Comparison of ENCODE assay signal across 8 mouse cellular contexts in the genomic region with DNA sequence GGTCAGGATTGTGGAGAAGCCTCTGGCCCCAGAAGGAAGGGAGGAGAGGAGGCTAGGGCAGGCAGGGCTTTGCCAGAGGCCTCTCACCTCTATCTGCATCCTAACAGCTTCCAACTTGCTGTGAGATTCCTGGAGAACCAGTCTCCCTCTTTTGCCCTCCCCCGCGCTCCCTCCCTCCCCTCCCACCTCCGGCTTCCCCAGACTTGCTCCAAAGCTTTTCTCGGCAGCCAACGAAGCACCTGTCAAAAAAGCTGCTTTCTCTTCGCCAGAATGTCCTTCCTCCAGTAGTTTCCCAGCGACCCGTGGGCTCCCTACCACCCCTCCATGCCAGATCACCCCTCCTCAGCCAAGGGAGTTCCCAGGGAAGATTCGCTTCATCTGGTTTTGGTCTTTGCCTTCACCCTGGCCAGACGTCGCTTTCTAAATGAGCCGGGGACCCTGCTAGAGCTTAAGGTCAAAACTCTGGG. TPM values are rescaled to one million over a fixed set of nuclear protein-coding genes. Genes with fewer than 3 reads are reported as not detected.
DNase-seq lines count a peak whose midpoint lies in the region; ATAC-seq and TF ChIP-seq lines count a peak whose summit lies in the region.

No protein-coding gene starts in this region.

- H3K9ac ChIP-seq in liver, adult 2 months (ENCODE audit: low read depth, low read length), result peak overlapping the region; percentile 89
- peak overlapping the region; percentile 81 for H3K9ac ChIP-seq in forebrain, embryonic 11.5 days (ENCODE audit: low read length)
- peak overlapping the region; percentile 85 for H3K9ac ChIP-seq in neural tube, embryonic 13.5 days

- WGBS in liver, adult 2 months, result under 1% methylated on average over 10 of the region's 12 CpGs
- 2% methylated on average over 11 of the region's 12 CpGs for WGBS in forebrain, embryonic 11.5 days
- 2% methylated on average over 12 of the region's 12 CpGs for WGBS in neural tube, embryonic 13.5 days

- H3K36me3 ChIP-seq in liver, adult 2 months (ENCODE audit: control insufficient read depth, insufficient read depth, low read length), result no peaks in the 10 kb centered on the region
- no peaks in the 10 kb centered on the region for H3K36me3 ChIP-seq in forebrain, embryonic 11.5 days (ENCODE audit: control insufficient read depth, insufficient read depth, low read length)
- H3K36me3 ChIP-seq in neural tube, embryonic 13.5 days, result no peaks in the 10 kb centered on the region

- no peaks in the 10 kb centered on the region for H3K9me3 ChIP-seq in forebrain, embryonic 11.5 days (ENCODE audit: control insufficient read depth, low read length)
- no peaks in the 10 kb centered on the region for H3K9me3 ChIP-seq in neural tube, embryonic 13.5 days

- peak overlapping the region; percentile 92 for H3K4me2 ChIP-seq in forebrain, embryonic 11.5 days (ENCODE audit: low read depth, low read length, severe bottlenecking)
- peak overlapping the region; percentile 89 for H3K4me2 ChIP-seq in neural tube, embryonic 13.5 days

- no peaks in the 10 kb centered on the region for H3K27me3 ChIP-seq in liver, adult 2 months (ENCODE audit: control insufficient read depth, insufficient read depth, low read length)
- peaks cover 4% of the 10 kb centered on the region for H3K27me3 ChIP-seq in forebrain, embryonic 11.5 days (ENCODE audit: control insufficient read depth, insufficient read depth, low read length)
- peaks cover 23% of the 10 kb centered on the region for H3K27me3 ChIP-seq in neural tube, embryonic 13.5 days

- no peak for TF ChIP-seq POLR2A in liver, adult 2 months (IDR thresholded peaks at IDR 0.05; ENCODE audit: extremely low read depth, insufficient read depth, low read length)

- peak overlapping the region; percentile 76 for H3K27ac ChIP-seq in liver, adult 2 months (replicated peaks; ENCODE audit: insufficient read depth, low read depth, low read length)
- no peak overlapping the region for H3K27ac ChIP-seq in forebrain, embryonic 11.5 days (ENCODE audit: low read depth, low read length)
- peak overlapping the region; percentile 2; the same call in 1 of the 2 replicates for H3K27ac ChIP-seq in neural tube, embryonic 13.5 days (replicated peaks)

- H3K4me3 ChIP-seq in liver, adult 2 months (ENCODE audit: insufficient read depth, low read depth, low read length), result peak overlapping the region; percentile 93
- peak overlapping the region; percentile 83 for H3K4me3 ChIP-seq in forebrain, embryonic 11.5 days (ENCODE audit: low read depth, low read length)
- H3K4me3 ChIP-seq in neural tube, embryonic 13.5 days, result peak overlapping the region; percentile 86

- TF ChIP-seq CTCF in liver, adult 2 months (IDR thresholded peaks at IDR 0.05; ENCODE audit: low read depth, low read length), result no peak

- peaks cover 23% of the 10 kb centered on the region for H3K79me2 ChIP-seq in liver, adult 2 months (ENCODE audit: control insufficient read depth, insufficient read depth, low read length)

- H3K4me1 ChIP-seq in liver, adult 2 months (ENCODE audit: control insufficient read depth, insufficient read depth, low read length), result peaks cover 37% of the 10 kb centered on the region
- peaks cover 20% of the 10 kb centered on the region; the same call in 1 of the 2 replicates for H3K4me1 ChIP-seq in forebrain, embryonic 11.5 days (replicated peaks; ENCODE audit: control insufficient read depth, insufficient read depth, low read length)
- peaks cover 50% of the 10 kb centered on the region for H3K4me1 ChIP-seq in neural tube, embryonic 13.5 days (replicated peaks)

- peak; percentile 42 for DNase-seq in liver, adult 2 months (ENCODE audit: extremely low read depth, low read depth, low spot score)
- DNase-seq in liver, result no peak
- no peak for DNase-seq in forebrain, embryonic 11.5 days (ENCODE audit: low spot score)
- DNase-seq in kidney, postnatal 10 days, result peak; percentile 54
- DNase-seq in right cerebral cortex, postnatal 4 days, result no peak
- no peak for DNase-seq in thymus, postnatal 14 days
- no peak for DNase-seq in left cerebral cortex, adult 8-10 months (ENCODE audit: low spot score in 2 of 2)

- ATAC-seq in forebrain, embryonic 11.5 days (replicated peaks; ENCODE audit: low FRiP score), result no peak
- ATAC-seq in neural tube, embryonic 13.5 days (ENCODE audit: low read depth), result no peak

RNA-seq across cellular contexts. Expression of a gene that starts 1.0 kb away (rescaled TPM):
- total RNA-seq in liver, adult 2 months (2014; rRNA removed), result 11.3 and 15.7 TPM in 2 replicates
- 25.0 and 32.7 TPM in 2 replicates for polyA plus RNA-seq in liver, adult 2 months (2012; rRNA removed)
- polyA plus RNA-seq in forebrain, embryonic 11.5 days (2014; fragmentation: Nextera tagmentation; extraction: Ambion mirVana), result 10.6 and 15.9 TPM in 2 replicates
- 6.3 TPM in 2 replicates for polyA plus RNA-seq in neural tube, embryonic 13.5 days (2015; fragmentation: Nextera tagmentation; extraction: Ambion mirVana)
- total RNA-seq in left cerebral cortex, adult 8-10 months (2022), result 100 to 1,000 TPM in 3 of 4 experiments, 10 to 100 TPM in 1; 95.1 to 109 (median 101) TPM

Comparison
In these comparisons a context has a peak if more than half of its experiments do, and no peak if none do; other contexts are left out.
1. DNase-seq: peak in liver, adult 2 months (single experiment) and kidney, postnatal 10 days (single experiment); none in liver (single experiment), forebrain, embryonic 11.5 days (single experiment), right cerebral cortex, postnatal 4 days (single experiment), thymus, postnatal 14 days (single experiment) and left cerebral cortex, adult 8-10 months (0 of 2).
2. Peak in every context shown above with its lines, with median percentiles within 50 percentile points of each other: H3K4me3 ChIP-seq and H3K9ac ChIP-seq.